Mouse (Mus musculus): Measurements from ENCODE around the gene Mettl16. TPM values are rescaled to one million over a fixed set of nuclear protein-coding genes. Genes with fewer than 3 reads are reported as not detected.

Gene Mettl16
- polyA plus RNA-seq (2017; shearing (Covaris generic)), result 48.2 TPM

GRCm38 (mm10) chr11:74770595-74771207 is at the start of gene Mettl16:
Gene Mettl16, plus strand, starts transcription at chr11:74770830.

DNA sequence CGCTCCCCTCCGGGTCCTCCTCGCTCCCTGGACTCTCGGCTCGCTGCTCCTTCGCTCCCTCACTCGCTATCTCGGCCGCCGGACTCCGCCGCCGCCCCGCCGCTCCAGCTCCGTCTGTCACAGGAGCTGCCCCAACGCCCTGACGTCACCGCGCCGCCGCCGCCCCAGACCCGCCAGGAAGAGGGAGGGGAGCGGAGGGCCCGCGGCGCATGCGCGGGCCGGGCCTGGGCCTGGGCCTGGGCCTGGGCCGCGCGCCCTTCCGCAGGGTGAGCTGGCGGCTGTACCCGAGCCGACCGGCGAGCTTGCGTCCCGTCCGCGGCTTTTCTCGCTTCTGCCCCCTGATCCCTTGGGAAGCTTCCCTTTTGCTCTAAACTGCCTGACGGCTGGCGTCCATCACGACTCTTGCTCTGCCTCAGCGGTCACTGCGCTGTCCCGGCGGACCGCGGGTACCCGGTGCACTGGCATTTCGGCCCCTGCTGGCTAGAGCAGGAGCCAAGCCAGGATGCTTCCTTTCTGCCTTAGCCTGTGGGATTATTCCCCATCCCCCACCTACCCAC is 46.3 kb upstream of the Mettl16 start, which contains the start of gene Pafah1b1:
Gene Pafah1b1 (minus strand): TSS at position 436 of the 557 bp plus-strand sequence.

GRCm38 (mm10) chr11:74830256-74831161 is 59.9 kb downstream of the Mettl16 start, which contains the start of gene Mnt:
Gene Mnt, plus strand, starts transcription at chr11:74830920.

Other genes with a start within 250 kb of the Mettl16 start
- gene Rap1gap2, start 159.9 kb upstream of the Mettl16 start, polyA plus RNA-seq (2017; shearing (Covaris generic)), result 3.4 TPM
- not detected for gene Ccdc92b, start 151.2 kb upstream of the Mettl16 start, polyA plus RNA-seq (2017; shearing (Covaris generic))
- 11.7 TPM for gene Cluh, start 121.3 kb upstream of the Mettl16 start, polyA plus RNA-seq (2017; shearing (Covaris generic))
- gene Pafah1b1, start 46.2 kb upstream of the Mettl16 start, polyA plus RNA-seq (2017; shearing (Covaris generic)), result 71.1 TPM
- 6.1 TPM for gene Mnt, start 60.1 kb downstream of the Mettl16 start, polyA plus RNA-seq (2017; shearing (Covaris generic))
- 1.3 TPM for gene Sgsm2, start 126.2 kb downstream of the Mettl16 start, polyA plus RNA-seq (2017; shearing (Covaris generic))
- gene Tsr1, start 127.2 kb downstream of the Mettl16 start, polyA plus RNA-seq (2017; shearing (Covaris generic)), result 65.6 TPM
- 43.9 TPM for gene Smg6, start 155.0 kb downstream of the Mettl16 start, polyA plus RNA-seq (2017; shearing (Covaris generic))
- 8.9 TPM for gene Srr, start 155.1 kb downstream of the Mettl16 start, polyA plus RNA-seq (2017; shearing (Covaris generic))